Mouse (Mus musculus): ENCODE data around the gene Nav3.

DNA sequence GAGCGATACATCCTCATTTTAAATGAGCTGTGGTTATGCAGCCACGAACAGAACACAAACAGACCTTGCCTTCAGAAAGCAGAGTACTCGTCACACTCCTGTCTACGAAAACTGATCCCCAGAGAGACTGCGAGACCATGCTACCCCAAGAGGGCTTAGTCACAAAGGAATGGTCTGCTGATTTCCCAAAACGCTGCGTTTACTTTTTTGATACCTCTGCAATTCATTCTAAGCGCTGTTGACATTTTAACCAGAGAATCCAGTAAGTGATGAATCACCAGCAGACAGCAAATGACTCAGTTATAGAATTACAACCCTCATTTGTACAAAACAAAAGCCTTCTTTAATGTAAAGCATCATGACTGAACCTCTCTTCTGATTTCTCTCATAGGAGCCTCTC lies 28.8 kb upstream of the Nav3 start:
- no peak for TF ChIP-seq CTCF (IDR thresholded peaks at IDR 0.05; ENCODE audit: low read depth)
- TF ChIP-seq EP300 (IDR thresholded peaks at IDR 0.05; ENCODE audit: low read depth) = no peak
